Mouse (Mus musculus): ENCODE data around the gene Scfd2. TPM values are rescaled to one million over a fixed set of nuclear protein-coding genes. Genes with fewer than 3 reads are reported as not detected.

Scfd2 gene
- polyA plus RNA-seq, 2 experiments: 3.9 to 9.4 TPM

- H3K4me3 ChIP-seq (ENCODE audit: insufficient read depth in 1 of 2, low read depth in 2 of 2, low read length in 2 of 2): no peak overlapping the region
- no peak overlapping the region for H3K9ac ChIP-seq (replicated peaks)
- 62% methylated on average over 6 of the region's 6 CpGs for WGBS (ENCODE audit: insufficient replicate concordance)
These were observed 266.4 kb downstream of the Scfd2 start for GRCm38 (mm10) chr5:74265151-74265550.

GRCm38 (mm10) chr5:74264541-74264940 is 267.0 kb downstream of the Scfd2 start:
- 67% methylated on average over 4 of the region's 4 CpGs for WGBS (ENCODE audit: insufficient replicate concordance)
- ATAC-seq (ENCODE audit: insufficient read depth) (no peak), DNase-seq (ENCODE audit: low read depth in 3 of 3, low spot score in 3 of 3) (no peak)
- Histone ChIP-seq H3K36me3 (replicated peaks; ENCODE audit: control insufficient read depth, insufficient read depth, low read depth) (no peaks in the 10 kb centered on the region), H3K27me3 (ENCODE audit: control insufficient read depth, insufficient read depth, low read length) (no peaks in the 10 kb centered on the region), H3K4me3 (ENCODE audit: insufficient read depth in 1 of 2, low read depth in 2 of 2, low read length in 2 of 2) (no peak overlapping the region), H3K9ac (replicated peaks) (no peak overlapping the region), H3K9me3 (ENCODE audit: control insufficient read depth, low read length) (no peaks in the 10 kb centered on the region), H3K4me2 (ENCODE audit: low read depth) (no peak overlapping the region), H3K27ac (no peak overlapping the region), H3K4me1 (replicated peaks; ENCODE audit: control insufficient read depth in 2 of 2, insufficient read depth in 2 of 2, low read length in 1 of 2) (peaks cover 3 to 23% of the 10 kb centered on the region in 2 experiments; a peak in 2 of 4 replicates)
- TF ChIP-seq CTCF (IDR thresholded peaks at IDR 0.05; ENCODE audit: low read depth): no peak
- no peak for TF ChIP-seq EP300 (IDR thresholded peaks at IDR 0.05; ENCODE audit: low read depth)

More at GRCm38 (mm10) chr5:74265151-74265550, 266.4 kb downstream of the Scfd2 start:
- TF ChIP-seq EP300 (IDR thresholded peaks at IDR 0.05; ENCODE audit: low read depth) (no peak), CTCF (IDR thresholded peaks at IDR 0.05; ENCODE audit: low read depth) (no peak)
- Histone ChIP-seq H3K4me1 (replicated peaks; ENCODE audit: control insufficient read depth in 2 of 2, insufficient read depth in 2 of 2, low read length in 1 of 2) (peaks cover 3 to 19% of the 10 kb centered on the region in 2 experiments; a peak in 2 of 4 replicates), H3K4me2 (ENCODE audit: low read depth) (no peak overlapping the region), H3K27ac (no peak overlapping the region), H3K9me3 (ENCODE audit: control insufficient read depth, low read length) (no peaks in the 10 kb centered on the region), H3K27me3 (ENCODE audit: control insufficient read depth, insufficient read depth, low read length) (no peaks in the 10 kb centered on the region), H3K36me3 (replicated peaks; ENCODE audit: control insufficient read depth, insufficient read depth, low read depth) (no peaks in the 10 kb centered on the region)
- DNase-seq (ENCODE audit: low read depth in 3 of 3, low spot score in 3 of 3) (no peak), ATAC-seq (ENCODE audit: insufficient read depth) (no peak)

GRCm38 (mm10) chr5:74261016-74261415 is 270.5 kb downstream of the Scfd2 start:
- TF ChIP-seq EP300 (IDR thresholded peaks at IDR 0.05; ENCODE audit: low read depth): no peak
- no peak for TF ChIP-seq CTCF (IDR thresholded peaks at IDR 0.05; ENCODE audit: low read depth)
- no peak overlapping the region for H3K27ac ChIP-seq
- no peak overlapping the region for H3K4me2 ChIP-seq (ENCODE audit: low read depth)
- no peaks in the 10 kb centered on the region for H3K27me3 ChIP-seq (ENCODE audit: control insufficient read depth, insufficient read depth, low read length)
- no peak overlapping the region for H3K4me3 ChIP-seq (ENCODE audit: insufficient read depth in 1 of 2, low read depth in 2 of 2, low read length in 2 of 2)
- no peak for ATAC-seq (ENCODE audit: insufficient read depth)
- no peaks in the 10 kb centered on the region for H3K36me3 ChIP-seq (replicated peaks; ENCODE audit: control insufficient read depth, insufficient read depth, low read depth)
- no peaks in the 10 kb centered on the region for H3K9me3 ChIP-seq (ENCODE audit: control insufficient read depth, low read length)
- no peak overlapping the region for H3K9ac ChIP-seq (replicated peaks)
- WGBS (ENCODE audit: insufficient replicate concordance): 56% methylated on average over 6 of the region's 6 CpGs
- peaks cover 3 to 23% of the 10 kb centered on the region in 2 experiments; a peak in 2 of 4 replicates for H3K4me1 ChIP-seq (replicated peaks; ENCODE audit: control insufficient read depth in 2 of 2, insufficient read depth in 2 of 2, low read length in 1 of 2)
- DNase-seq (ENCODE audit: low read depth in 3 of 3, low spot score in 3 of 3): no peak

- no peaks in the 10 kb centered on the region for H3K9me3 ChIP-seq (ENCODE audit: control insufficient read depth, low read length)
- TF ChIP-seq EP300 (IDR thresholded peaks at IDR 0.05; ENCODE audit: low read depth): no peak
- TF ChIP-seq CTCF (IDR thresholded peaks at IDR 0.05; ENCODE audit: low read depth): no peak
- H3K9ac ChIP-seq (replicated peaks): no peak overlapping the region
- peak; percentile 81 for ATAC-seq (ENCODE audit: insufficient read depth)
- H3K36me3 ChIP-seq (replicated peaks; ENCODE audit: control insufficient read depth, insufficient read depth, low read depth): no peaks in the 10 kb centered on the region
- peak overlapping the region; percentile 40 for H3K4me2 ChIP-seq (ENCODE audit: low read depth)
- WGBS (ENCODE audit: insufficient replicate concordance): 9% methylated on average over 9 of the region's 9 CpGs
- no peak overlapping the region for H3K27ac ChIP-seq
- peak in 1 of 3 experiments; percentile 14 for DNase-seq (ENCODE audit: low read depth in 3 of 3, low spot score in 3 of 3)
- peaks cover 3 to 23% of the 10 kb centered on the region in 2 experiments; a peak in 2 of 4 replicates for H3K4me1 ChIP-seq (replicated peaks; ENCODE audit: control insufficient read depth in 2 of 2, insufficient read depth in 2 of 2, low read length in 1 of 2)
- H3K4me3 ChIP-seq (ENCODE audit: insufficient read depth in 1 of 2, low read depth in 2 of 2, low read length in 2 of 2): no peak overlapping the region
- no peaks in the 10 kb centered on the region for H3K27me3 ChIP-seq (ENCODE audit: control insufficient read depth, insufficient read depth, low read length)
These were observed 271.2 kb downstream of the Scfd2 start for GRCm38 (mm10) chr5:74260378-74260809.

- Histone ChIP-seq H3K27me3 (ENCODE audit: control insufficient read depth, insufficient read depth, low read length) (no peaks in the 10 kb centered on the region), H3K4me1 (replicated peaks; ENCODE audit: control insufficient read depth in 2 of 2, insufficient read depth in 2 of 2, low read length in 1 of 2) (peaks cover 3 to 17% of the 10 kb centered on the region in 2 experiments; a peak in 2 of 4 replicates), H3K27ac (no peak overlapping the region), H3K9ac (replicated peaks) (no peak overlapping the region), H3K4me3 (ENCODE audit: insufficient read depth in 1 of 2, low read depth in 2 of 2, low read length in 2 of 2) (no peak overlapping the region), H3K36me3 (replicated peaks; ENCODE audit: control insufficient read depth, insufficient read depth, low read depth) (no peaks in the 10 kb centered on the region), H3K4me2 (ENCODE audit: low read depth) (no peak overlapping the region), H3K9me3 (ENCODE audit: control insufficient read depth, low read length) (no peaks in the 10 kb centered on the region)
- WGBS (ENCODE audit: insufficient replicate concordance): 36% methylated on average over 4 of the region's 4 CpGs
- ATAC-seq (ENCODE audit: insufficient read depth): no peak
- no peak for TF ChIP-seq CTCF (IDR thresholded peaks at IDR 0.05; ENCODE audit: low read depth)
- no peak for TF ChIP-seq EP300 (IDR thresholded peaks at IDR 0.05; ENCODE audit: low read depth)
- DNase-seq (ENCODE audit: low read depth in 3 of 3, low spot score in 3 of 3): no peak
These were observed 274.9 kb downstream of the Scfd2 start for GRCm38 (mm10) chr5:74256705-74257104.
